Mouse (Mus musculus) CH12.LX (cell line): Measurements from ENCODE around the gene Elavl3.

ENCODE experiments used
- ETS1 ChIP-seq: conservative IDR thresholded peaks from 2 replicates; pipeline ENCODE4 v1.6.1; 2012; ENCODE audit warnings: low read depth, mild to moderate bottlenecking, inconsistent platforms, low read length, improper control_type of control experiment, moderate library complexity
- POLR2A ChIP-seq: IDR thresholded peaks from 2 replicates; pipeline ENCODE4 v1.6.1; 2011; ENCODE audit warnings: low read depth, mild to moderate bottlenecking, improper control_type of control experiment, low read length

GRCm38 (mm10) chr9:21987592-21988342 is 64.1 kb downstream of the Elavl3 start:
- TF ChIP-seq ETS1 = no peak
- no peak for TF ChIP-seq POLR2A
